Mouse (Mus musculus): ENCODE results near the gene Wrap53.

DNA sequence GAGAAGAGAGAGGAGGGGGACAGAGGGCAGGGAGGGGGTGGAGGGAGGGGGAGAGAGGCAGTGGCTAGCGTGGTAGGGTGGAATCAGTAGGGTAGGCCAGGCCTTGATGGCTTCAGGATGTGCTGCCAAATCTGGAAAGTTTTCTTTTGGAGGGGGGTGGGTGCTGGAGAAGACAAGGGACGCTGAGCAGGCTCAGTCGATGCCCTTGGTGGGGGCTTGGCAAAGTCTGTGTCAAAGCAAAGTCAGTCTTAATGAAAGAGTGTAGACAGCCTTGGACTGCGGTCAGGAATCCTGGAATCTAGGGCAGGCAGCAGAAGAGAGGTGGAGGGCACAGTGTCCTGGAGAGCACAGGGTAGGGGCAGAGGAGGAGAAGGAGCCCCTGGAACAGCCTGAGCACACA is 30.8 kb upstream of the Wrap53 start:
- TF ChIP-seq MXI1 (IDR thresholded peaks at IDR 0.05; ENCODE audit: low read depth, low read length) = no peak
- TF ChIP-seq USF1 (IDR thresholded peaks at IDR 0.05; ENCODE audit: low read depth, low read length) = no peak
- TF ChIP-seq KAT2A (conservative IDR thresholded peaks at IDR 0.05; ENCODE audit: low read depth, low read length) = no peak
- TF ChIP-seq POLR2AphosphoS2 (IDR thresholded peaks at IDR 0.05; ENCODE audit: low read length) = no peak
- no peak for TF ChIP-seq SMC3 (IDR thresholded peaks at IDR 0.05; ENCODE audit: low read depth, low read length)
- no peak for TF ChIP-seq ZC3H11A (IDR thresholded peaks at IDR 0.05; ENCODE audit: low read depth, low read length)
- TF ChIP-seq TBP (IDR thresholded peaks at IDR 0.05; ENCODE audit: low read depth, low read length) = no peak
- no peak for TF ChIP-seq NRF1 (IDR thresholded peaks at IDR 0.05; ENCODE audit: insufficient read depth, low read depth, low read length, poor library complexity, severe bottlenecking)
- TF ChIP-seq EP300 (IDR thresholded peaks at IDR 0.05; ENCODE audit: low read depth in 1 of 2, low read length in 2 of 2) = no peak
- TF ChIP-seq POLR2A (IDR thresholded peaks at IDR 0.05; ENCODE audit: control insufficient read depth in 1 of 2, insufficient read depth in 1 of 2, low read depth in 1 of 2, low read length in 2 of 2, poor library complexity in 1 of 2) = no peak
- TF ChIP-seq MYC (IDR thresholded peaks at IDR 0.05; ENCODE audit: low read depth, low read length) = no peak
- TF ChIP-seq MAX (IDR thresholded peaks at IDR 0.05; ENCODE audit: low read length) = no peak

All from MEL (cell line).